In genomic region chr17:56424726-56425583, GRCm38 (mm10) we compare ENCODE assay signal across 8 mouse cellular contexts. TPM values are rescaled to one million over a fixed set of nuclear protein-coding genes. Genes with fewer than 3 reads are reported as not detected.
DNase-seq lines count a peak whose midpoint lies in the region; ATAC-seq and TF ChIP-seq lines count a peak whose summit lies in the region.

No protein-coding gene starts in this region.

- no peak for TF ChIP-seq CTCF in Patski (IDR thresholded peaks at IDR 0.05)
- no peak for TF ChIP-seq CTCF in brain, embryonic 14.5 days (IDR thresholded peaks at IDR 0.05; ENCODE audit: borderline replicate concordance, extremely low read depth, insufficient read depth, insufficient read length)

- H3K36me3 ChIP-seq in forebrain, embryonic 15.5 days = peaks cover 93% of the 10 kb centered on the region
- H3K36me3 ChIP-seq in lung, embryonic 15.5 days = peaks cover 62% of the 10 kb centered on the region

- H3K9me3 ChIP-seq in forebrain, embryonic 15.5 days = no peaks in the 10 kb centered on the region
- H3K9me3 ChIP-seq in lung, embryonic 15.5 days = no peaks in the 10 kb centered on the region

- CTCF ChIA-PET in Patski (lab: Charles Lee) = no interaction called here

- DNase-seq in Patski (ENCODE audit: low read depth, low spot score) = no peak
- peak; percentile 62 for DNase-seq in brain, embryonic 14.5 days (ENCODE audit: low read depth)
- peak; percentile 62 for DNase-seq in kidney, adult 18-20 months
- peak; percentile 75 for DNase-seq in ovary, postnatal 36 days (ENCODE audit: low spot score)
- DNase-seq in layer of hippocampus, postnatal 10 days (ENCODE audit: low spot score in 2 of 2) = no peak

- peak; percentile 9 for ATAC-seq in Patski
- peak; percentile 47 for ATAC-seq in forebrain, embryonic 15.5 days (replicated peaks)
- peak; percentile 79 for ATAC-seq in lung, embryonic 15.5 days (ENCODE audit: borderline replicate concordance, extremely low read depth, low FRiP score, low TSS enrichment)
- ATAC-seq in erythroid progenitor cell, adult 5-6 weeks (replicated peaks; ENCODE audit: low FRiP score, poor library complexity, severe bottlenecking) = no peak

- H3K4me2 ChIP-seq in forebrain, embryonic 15.5 days (replicated peaks) = peak overlapping the region; percentile 51
- H3K4me2 ChIP-seq in lung, embryonic 15.5 days = peak overlapping the region; percentile 90

- TF ChIP-seq POLR2A in brain, embryonic 14.5 days (IDR thresholded peaks at IDR 0.05; ENCODE audit: borderline replicate concordance, extremely low read depth, insufficient read depth, insufficient read length, poor library complexity, severe bottlenecking) = no peak

- 17% methylated on average over 73 of the region's 77 CpGs for WGBS in forebrain, embryonic 15.5 days
- 18% methylated on average over 75 of the region's 77 CpGs for WGBS in lung, embryonic 15.5 days

- in situ Hi-C loops in Patski (cut with MboI; ENCODE audit: low pct_unique_long_range_greater_than_20kb) = no loop called here

- peak overlapping the region; percentile 44 for H3K9ac ChIP-seq in forebrain, embryonic 15.5 days (replicated peaks)
- peak overlapping the region; percentile 56 for H3K9ac ChIP-seq in lung, embryonic 15.5 days

- H3K4me3 ChIP-seq in forebrain, embryonic 15.5 days = peak overlapping the region; percentile 34
- H3K4me3 ChIP-seq in lung, embryonic 15.5 days = peak overlapping the region; percentile 48

- H3K27me3 ChIP-seq in Patski = no peaks in the 10 kb centered on the region
- no peaks in the 10 kb centered on the region for H3K27me3 ChIP-seq in forebrain, embryonic 15.5 days
- H3K27me3 ChIP-seq in lung, embryonic 15.5 days = no peaks in the 10 kb centered on the region

- POLR2A ChIA-PET in Patski (lab: Charles Lee) = no interaction called here

- H3K27ac ChIP-seq in forebrain, embryonic 15.5 days (replicated peaks) = peak overlapping the region; percentile 47
- H3K27ac ChIP-seq in lung, embryonic 15.5 days = peak overlapping the region; percentile 84

- peaks cover 19% of the 10 kb centered on the region for H3K4me1 ChIP-seq in forebrain, embryonic 15.5 days
- H3K4me1 ChIP-seq in lung, embryonic 15.5 days = peaks cover 11% of the 10 kb centered on the region

RNA-seq across cellular contexts. Expression of gene Ptprs, which starts 51.3 kb away (rescaled TPM):
- 240 TPM for polyA plus RNA-seq in Patski (2021)
- polyA plus RNA-seq in brain, embryonic 14.5 days (2012; rRNA removed) = 1,311 and 1,669 TPM in 2 replicates
- polyA plus RNA-seq in forebrain, embryonic 15.5 days (2015; fragmentation: Nextera tagmentation; extraction: Ambion mirVana) = 375 and 409 TPM in 2 replicates
- polyA plus RNA-seq in lung, embryonic 15.5 days (2015; fragmentation: Nextera tagmentation; extraction: Ambion mirVana) = 73.4 and 77.9 TPM in 2 replicates
- total RNA-seq in erythroid progenitor cell, adult 5-6 weeks (2015; ENCODE audit: low replicate concordance) = 7.9 and 10.9 TPM in 2 replicates
- total RNA-seq in erythroid progenitor cell, adult 5-6 weeks (2017; ENCODE audit: low replicate concordance) = 2.1 and 4.7 TPM in 2 replicates
- 100 to 1,000 TPM; 817 to 911 TPM for total RNA-seq in layer of hippocampus, postnatal 10 days (2021)

Comparison
In these comparisons a context has a peak if more than half of its experiments do, and no peak if none do; other contexts are left out.
1. DNase-seq: peak in brain, embryonic 14.5 days (single experiment), kidney, adult 18-20 months (single experiment) and ovary, postnatal 36 days (single experiment); none in Patski (single experiment) and layer of hippocampus, postnatal 10 days (0 of 2).